Comparison of ENCODE assay signal across 9 mouse cellular contexts in the genomic region with DNA sequence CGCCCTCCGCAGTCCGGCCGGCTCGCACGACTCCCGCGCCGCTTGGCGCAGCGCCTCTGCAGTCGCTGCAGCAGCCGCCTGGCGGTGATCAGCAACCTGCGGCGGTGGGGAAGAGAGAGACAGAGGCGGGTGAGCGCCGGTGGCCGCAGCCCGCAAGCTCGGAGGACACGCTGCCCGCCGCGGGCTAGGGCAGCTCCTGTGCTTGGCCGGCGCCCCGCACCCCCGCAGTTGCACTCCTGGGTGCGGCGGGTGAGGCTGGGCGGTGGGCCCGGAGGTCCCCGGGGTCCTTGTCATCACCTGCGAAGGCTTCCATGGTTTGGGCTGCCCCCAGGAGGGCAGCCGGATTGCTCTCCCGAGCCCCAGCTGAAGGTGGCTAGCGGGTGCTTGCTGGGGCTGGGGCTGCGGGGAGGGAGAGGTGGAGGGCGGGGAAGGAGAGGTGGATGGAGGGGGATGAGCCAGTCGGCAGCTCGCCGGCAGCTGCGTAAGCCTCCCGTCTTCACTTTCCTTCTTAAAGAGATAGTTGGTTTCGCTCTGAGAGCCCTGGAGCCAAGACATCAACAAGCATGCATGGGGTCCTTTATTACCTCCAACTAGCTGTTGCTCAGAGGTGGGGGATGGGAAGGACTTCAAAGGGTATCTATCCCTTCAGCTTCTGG. TPM values are rescaled to one million over a fixed set of nuclear protein-coding genes. Genes with fewer than 3 reads are reported as not detected.
DNase-seq lines count a peak whose midpoint lies in the region; ATAC-seq and TF ChIP-seq lines count a peak whose summit lies in the region.
"Had no signal": no experiment of that assay in that cellular context is flagged by ENCODE, and none has a peak within 500 bp of the region (broad histone marks: within the 10 kb centered on the region; RNA-seq: fewer than 3 reads in every experiment).

A gene (minus strand): TSS at position 435 of the 656 bp plus-strand sequence.

- H3K4me1 ChIP-seq in forebrain, embryonic 15.5 days, result peaks cover 21% of the 10 kb centered on the region
- no peaks in the 10 kb centered on the region for H3K4me1 ChIP-seq in heart, postnatal 0 days (ENCODE audit: control insufficient read depth, insufficient read depth)
- H3K4me1 ChIP-seq in liver, embryonic 11.5 days (replicated peaks; ENCODE audit: control insufficient read depth, insufficient read depth, low read length), result no peaks in the 10 kb centered on the region
- H3K4me1 ChIP-seq in stomach, postnatal 0 days (replicated peaks; ENCODE audit: control insufficient read depth, insufficient read depth), result no peaks in the 10 kb centered on the region

- peak within 1 kb of the TSS; percentile 80 for H3K4me3 ChIP-seq in forebrain, embryonic 15.5 days
- peak within 1 kb of the TSS; percentile 61 for H3K4me3 ChIP-seq in heart, postnatal 0 days (ENCODE audit: low read depth, low read length)
- H3K4me3 ChIP-seq in liver, embryonic 11.5 days (ENCODE audit: low read depth, low read length), result peak within 1 kb of the TSS; percentile 52
- H3K4me3 ChIP-seq in stomach, postnatal 0 days (ENCODE audit: low read depth, low read length), result peak within 1 kb of the TSS; percentile 64

- H3K9me3 ChIP-seq in forebrain, embryonic 15.5 days, result no peaks in the 10 kb centered on the region
- no peaks in the 10 kb centered on the region for H3K9me3 ChIP-seq in heart, postnatal 0 days (replicated peaks; ENCODE audit: control insufficient read depth, low read length)
- H3K9me3 ChIP-seq in liver, embryonic 11.5 days (ENCODE audit: control insufficient read depth, low read length), result no peaks in the 10 kb centered on the region
- no peaks in the 10 kb centered on the region for H3K9me3 ChIP-seq in stomach, postnatal 0 days (ENCODE audit: control insufficient read depth, low read length)
- H3K9me3 ChIP-seq: G1E had no signal

- H3K4me2 ChIP-seq in forebrain, embryonic 15.5 days (replicated peaks), result peak within 1 kb of the TSS; percentile 81
- H3K4me2 ChIP-seq in heart, postnatal 0 days (ENCODE audit: low read depth, low read length), result peak within 1 kb of the TSS; percentile 90
- peak within 1 kb of the TSS; percentile 87 for H3K4me2 ChIP-seq in liver, embryonic 11.5 days
- H3K4me2 ChIP-seq in stomach, postnatal 0 days (replicated peaks; ENCODE audit: low read depth), result peak within 1 kb of the TSS; percentile 98

- H3K9ac ChIP-seq in forebrain, embryonic 15.5 days (replicated peaks), result peak within 1 kb of the TSS; percentile 86
- H3K9ac ChIP-seq in heart, postnatal 0 days (replicated peaks; ENCODE audit: low read depth, low read length), result peak within 1 kb of the TSS; percentile 9
- peak within 1 kb of the TSS; percentile 40 for H3K9ac ChIP-seq in liver, embryonic 11.5 days (ENCODE audit: low read depth, low read length)
- H3K9ac ChIP-seq in stomach, postnatal 0 days (ENCODE audit: low read length), result peak within 1 kb of the TSS; percentile 66

- peak; percentile 81 for ATAC-seq in forebrain, embryonic 15.5 days (replicated peaks)
- peak; percentile 66 for ATAC-seq in heart, postnatal 0 days (ENCODE audit: insufficient read depth, low read depth)
- peak; percentile 31 for ATAC-seq in liver, embryonic 11.5 days (replicated peaks; ENCODE audit: low FRiP score)
- ATAC-seq in monocyte, adult 5-6 weeks (replicated peaks; ENCODE audit: insufficient number of reproducible peaks, low FRiP score, low TSS enrichment, poor library complexity, severe bottlenecking), result 0 out of 2 replicates have a peak, but pooled peaks have one; percentile 13
- ATAC-seq in stomach, postnatal 0 days (ENCODE audit: low FRiP score, low TSS enrichment), result peak; percentile 74

- 0% methylated on average over 45 of the region's 47 CpGs for WGBS in forebrain, embryonic 15.5 days
- WGBS in heart, postnatal 0 days, result 0% methylated on average over 37 of the region's 47 CpGs
- 3% methylated on average over 45 of the region's 47 CpGs for WGBS in liver, embryonic 11.5 days
- WGBS in stomach, postnatal 0 days, result under 1% methylated on average over 40 of the region's 47 CpGs

- peak; percentile 24 to 35 for DNase-seq in CD8-positive naive resting alpha-beta T cell, adult 2 months (ENCODE audit: low read depth in 2 of 2, low spot score in 2 of 2)
- peak; percentile 73 for DNase-seq in cerebellum, adult 11 months
- peak; percentile 49 for DNase-seq in heart, postnatal 0 days (ENCODE audit: low spot score)
- DNase-seq in kidney, postnatal 14 days, result peak; percentile 73
- peak; percentile 45 for DNase-seq in liver, embryonic 11.5 days (ENCODE audit: low spot score)
- DNase-seq in stomach, postnatal 0 days (ENCODE audit: low spot score), result peak; percentile 65

- TF ChIP-seq EP300 in heart, postnatal 0 days (IDR thresholded peaks at IDR 0.05; ENCODE audit: low read depth), result no peak
- TF ChIP-seq EP300 in stomach, postnatal 0 days (optimal IDR thresholded peaks at IDR 0.05), result no peak

- H3K36me3 ChIP-seq in forebrain, embryonic 15.5 days, result no peaks in the 10 kb centered on the region
- H3K36me3 ChIP-seq in heart, postnatal 0 days (replicated peaks; ENCODE audit: control insufficient read depth, insufficient read depth, low read length), result no peaks in the 10 kb centered on the region
- no peaks in the 10 kb centered on the region for H3K36me3 ChIP-seq in liver, embryonic 11.5 days (ENCODE audit: control insufficient read depth, insufficient read depth, low read length)
- no peaks in the 10 kb centered on the region for H3K36me3 ChIP-seq in stomach, postnatal 0 days (ENCODE audit: control insufficient read depth, insufficient read depth, low read length)
- H3K36me3 ChIP-seq: G1E had no signal

- peak within 1 kb of the TSS; percentile 77 for H3K27ac ChIP-seq in forebrain, embryonic 15.5 days (replicated peaks)
- no peak within 1 kb of the TSS for H3K27ac ChIP-seq in heart, postnatal 0 days (ENCODE audit: low read depth)
- H3K27ac ChIP-seq in liver, embryonic 11.5 days (ENCODE audit: low read depth, low read length), result no peak within 1 kb of the TSS
- H3K27ac ChIP-seq in stomach, postnatal 0 days (replicated peaks), result no peak within 1 kb of the TSS

- peak; percentile 42 for TF ChIP-seq CTCF in heart, postnatal 0 days (IDR thresholded peaks at IDR 0.05; ENCODE audit: low read depth)
- TF ChIP-seq CTCF in stomach, postnatal 0 days (IDR thresholded peaks at IDR 0.05; ENCODE audit: low read depth), result peak; percentile 65

- no peaks in the 10 kb centered on the region for H3K27me3 ChIP-seq in forebrain, embryonic 15.5 days
- peaks cover 39% of the 10 kb centered on the region for H3K27me3 ChIP-seq in heart, postnatal 0 days (ENCODE audit: control insufficient read depth, insufficient read depth, low read length)
- peaks cover 41% of the 10 kb centered on the region for H3K27me3 ChIP-seq in liver, embryonic 11.5 days (replicated peaks; ENCODE audit: control insufficient read depth, insufficient read depth, low read length)
- H3K27me3 ChIP-seq in stomach, postnatal 0 days (ENCODE audit: control insufficient read depth, insufficient read depth, low read length), result peaks cover 6% of the 10 kb centered on the region; the same call in 1 of the 2 replicates

RNA-seq across cellular contexts. Expression of the gene that starts here (rescaled TPM):
- 10.0 and 11.2 TPM in 2 replicates for polyA plus RNA-seq in forebrain, embryonic 15.5 days (2015; fragmentation: Nextera tagmentation; extraction: Ambion mirVana)
- 0.11 and 0.15 TPM in 2 replicates for total RNA-seq in heart, postnatal 0 days (2014; rRNA removed; ENCODE audit: low replicate concordance)
- 0.05 TPM in 1 of 2 replicates, not detected in the other for polyA plus RNA-seq in heart, postnatal 0 days (2015; fragmentation: Nextera tagmentation; extraction: Ambion mirVana)
- 0.36 and 0.56 TPM in 2 replicates for polyA plus RNA-seq in liver, embryonic 11.5 days (2014; fragmentation: Nextera tagmentation; extraction: Ambion mirVana)
- not detected in 3 replicates for total RNA-seq in monocyte, adult 5-6 weeks (2017)
- polyA plus RNA-seq in stomach, postnatal 0 days (2015; fragmentation: Nextera tagmentation; extraction: Ambion mirVana), result 0.50 and 0.52 TPM in 2 replicates
- polyA plus RNA-seq: G1E had no signal

Comparison
In these comparisons a context has a peak if more than half of its experiments do, and no peak if none do; other contexts are left out.
1. Peak in DNase-seq, ATAC-seq, H3K4me3 ChIP-seq, H3K9ac ChIP-seq and H3K4me2 ChIP-seq in heart, postnatal 0 days; RNA of the gene not detected or under 1 TPM.
2. Peak in DNase-seq, ATAC-seq, H3K4me3 ChIP-seq, H3K9ac ChIP-seq and H3K4me2 ChIP-seq in liver, embryonic 11.5 days; RNA of the gene not detected or under 1 TPM.
3. Peak in ATAC-seq in monocyte, adult 5-6 weeks; RNA of the gene not detected or under 1 TPM.
4. Peak in DNase-seq, ATAC-seq, H3K4me3 ChIP-seq, H3K9ac ChIP-seq and H3K4me2 ChIP-seq in stomach, postnatal 0 days; RNA of the gene not detected or under 1 TPM.
5. ATAC-seq: peak in every context shown above with its lines; median percentile 81 in forebrain, embryonic 15.5 days; 74 in stomach, postnatal 0 days; 66 in heart, postnatal 0 days; 31 in liver, embryonic 11.5 days; 13 in monocyte, adult 5-6 weeks.
6. H3K9ac ChIP-seq: peak in every context shown above with its lines; median percentile 86 in forebrain, embryonic 15.5 days; 66 in stomach, postnatal 0 days; 40 in liver, embryonic 11.5 days; 9 in heart, postnatal 0 days.